Mouse (Mus musculus): ENCODE data around the gene Cptp.

Cptp gene

GRCm38 (mm10) chr4:155869317-155870033, at the start of gene Cptp, which contains the start of gene Ints11:
Gene Cptp, minus strand, starts transcription at chr4:155869440.
Gene Ints11, plus strand, starts transcription at chr4:155869546.
- peak; percentile 97 to 98 for DNase-seq

- DNase-seq: no peak
These were observed 39.5 kb upstream of the Cptp start for GRCm38 (mm10) chr4:155908751-155909150.

GRCm38 (mm10) chr4:155908281-155908680, 39.0 kb upstream of the Cptp start:
- DNase-seq: peak in 1 of 2 experiments; percentile 2

- no peak for DNase-seq
These were observed 37.8 kb upstream of the Cptp start for GRCm38 (mm10) chr4:155907003-155907402.

GRCm38 (mm10) chr4:155906125-155906524, 36.9 kb upstream of the Cptp start:
- peak in 1 of 2 experiments; percentile 2 for DNase-seq

GRCm38 (mm10) chr4:155905634-155906033, 36.4 kb upstream of the Cptp start:
- DNase-seq: no peak

- peak in 1 of 2 experiments; percentile 2 for DNase-seq
These were observed 35.3 kb upstream of the Cptp start for GRCm38 (mm10) chr4:155904318-155905102.

- peak in 1 of 2 experiments; percentile 2 for DNase-seq
These were observed 34.0 kb upstream of the Cptp start for GRCm38 (mm10) chr4:155903246-155903645.

- DNase-seq: peak; percentile 22 to 44
These were observed 32.0 kb upstream of the Cptp start for GRCm38 (mm10) chr4:155901205-155901604.

- peak in 1 of 2 experiments; percentile 1 for DNase-seq
These were observed 30.1 kb upstream of the Cptp start for GRCm38 (mm10) chr4:155899355-155899754.

GRCm38 (mm10) chr4:155898318-155898717, 29.1 kb upstream of the Cptp start:
- DNase-seq: no peak

GRCm38 (mm10) chr4:155896461-155896860, 27.2 kb upstream of the Cptp start:
- peak in 1 of 2 experiments; percentile 4 for DNase-seq

- peak in 1 of 2 experiments; percentile 4 for DNase-seq
These were observed 26.6 kb upstream of the Cptp start for GRCm38 (mm10) chr4:155895826-155896225.

- DNase-seq: peak; percentile 53 to 66
These were observed 26.0 kb upstream of the Cptp start for GRCm38 (mm10) chr4:155895216-155895615.

- DNase-seq: peak; percentile 85 to 89
These were observed 25.2 kb upstream of the Cptp start for GRCm38 (mm10) chr4:155894311-155894881.

- peak in 1 of 2 experiments; percentile 3 for DNase-seq
These were observed 24.0 kb upstream of the Cptp start for GRCm38 (mm10) chr4:155893212-155893690.

GRCm38 (mm10) chr4:155892438-155893211, 23.4 kb upstream of the Cptp start:
- DNase-seq: peak; percentile 34 to 38

- DNase-seq: peak; percentile 80 to 85
These were observed 22.8 kb upstream of the Cptp start for GRCm38 (mm10) chr4:155892017-155892416.

GRCm38 (mm10) chr4:155891551-155892001, 22.3 kb upstream of the Cptp start, which contains the start of the genes Pusl1 and Acap3:
Gene Pusl1, minus strand, starts transcription at chr4:155891781.
Gene Acap3, plus strand, starts transcription at chr4:155891822.
- DNase-seq: peak; percentile 93 to 95

GRCm38 (mm10) chr4:155891011-155891471, 21.8 kb upstream of the Cptp start:
- no peak for DNase-seq

- no peak for DNase-seq
These were observed 20.1 kb upstream of the Cptp start for GRCm38 (mm10) chr4:155889316-155889715.

- no peak for DNase-seq
These were observed 18.9 kb upstream of the Cptp start for GRCm38 (mm10) chr4:155888181-155888580.

Data from lung, adult 18-20 months (tissue).